Mouse (Mus musculus): ENCODE measurements around the gene Tbck.

DNA sequence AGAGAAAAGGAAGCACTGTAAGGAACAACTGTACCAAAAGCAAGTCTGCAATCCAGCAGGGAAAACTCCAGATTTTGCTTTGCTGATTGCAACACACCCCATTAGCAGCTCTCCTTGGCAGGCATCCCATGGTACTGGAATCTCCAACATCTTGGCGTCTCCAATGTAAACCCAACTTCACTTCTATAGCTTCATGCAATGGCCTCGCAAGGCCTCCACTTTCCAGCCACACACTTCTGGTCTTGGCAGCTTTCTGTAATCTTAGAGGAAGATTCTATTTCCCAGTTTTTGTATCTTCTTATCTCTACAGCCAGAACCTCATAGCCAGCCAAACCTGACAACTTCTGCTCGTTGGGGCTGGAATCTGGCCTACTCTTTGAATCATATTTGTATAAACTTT lies 32.2 kb upstream of the Tbck start:
- TF ChIP-seq CTCF (IDR thresholded peaks at IDR 0.05; ENCODE audit: borderline replicate concordance, insufficient read depth, low read length) (no peak), POLR2A (IDR thresholded peaks at IDR 0.05; ENCODE audit: low read depth, low read length) (no peak)

All from embryonic fibroblast, embryonic 13.5 days (primary cell).